Mouse (Mus musculus): ENCODE results near the gene Whamm.

DNA sequence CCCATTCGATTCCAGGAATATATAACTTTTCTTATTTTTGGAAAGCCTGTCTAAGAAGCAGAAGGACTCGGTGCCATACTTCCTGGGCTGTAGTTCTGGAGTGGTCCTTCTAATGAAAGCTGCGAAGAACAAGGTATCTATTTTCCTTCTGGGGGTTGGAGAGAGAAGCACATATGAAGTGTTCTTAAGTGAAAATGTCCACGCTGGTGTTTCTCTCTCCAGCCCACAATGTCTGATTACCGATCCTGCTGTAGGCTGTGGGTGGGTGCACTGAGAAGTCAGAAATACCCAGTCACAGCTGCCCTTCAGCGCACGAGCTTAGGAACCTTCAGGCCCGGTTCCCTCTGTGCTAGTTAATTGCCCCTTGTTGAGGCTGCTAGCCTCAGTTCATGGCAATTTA lies 60.2 kb downstream of the Whamm start:
- TF ChIP-seq POLR2A (IDR thresholded peaks at IDR 0.05; ENCODE audit: borderline replicate concordance, control insufficient read depth, low read depth, low read length) (no peak), CTCF (IDR thresholded peaks at IDR 0.05; ENCODE audit: control insufficient read depth, insufficient read depth, low read length) (no peak)
